Comparison of ENCODE assay signal across 15 mouse cellular contexts in the genomic region with DNA sequence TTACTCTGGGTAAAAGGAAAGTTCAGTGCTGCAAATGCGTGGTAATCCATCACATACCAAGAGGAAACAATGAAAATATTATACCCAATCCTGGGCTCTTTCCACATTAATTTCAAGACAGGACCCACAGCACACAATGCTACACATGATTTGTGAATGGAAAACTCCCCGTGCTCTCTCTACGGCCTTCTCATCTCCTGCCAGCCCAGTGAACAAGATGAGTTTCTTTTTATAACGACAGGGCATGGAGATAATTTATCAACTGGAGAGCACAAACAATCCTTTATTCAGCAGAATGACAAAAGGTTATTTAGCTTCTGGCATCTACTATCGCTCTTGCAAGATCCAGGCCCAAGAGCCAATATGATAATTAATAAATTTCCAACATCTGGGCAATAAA.
"Had no signal": no experiment of that assay in that cellular context is flagged by ENCODE, and none has a peak within 500 bp of the region (broad histone marks: within the 10 kb centered on the region; RNA-seq: fewer than 3 reads in every experiment).

No protein-coding gene starts in this region.

- H3K9ac ChIP-seq: limb, embryonic 15.5 days; liver, embryonic 12.5 days; lung, embryonic 14.5 days; midbrain, embryonic 12.5 days; neural tube, embryonic 15.5 days had no signal

- H3K4me2 ChIP-seq: limb, embryonic 15.5 days; liver, embryonic 12.5 days; lung, embryonic 14.5 days; midbrain, embryonic 12.5 days; neural tube, embryonic 15.5 days had no signal

- H3K27me3 ChIP-seq: limb, embryonic 15.5 days; liver, embryonic 12.5 days; megakaryocyte, embryonic 14.5 days; midbrain, embryonic 12.5 days; neural tube, embryonic 15.5 days had no signal

- H3K9me3 ChIP-seq: limb, embryonic 15.5 days; liver, embryonic 12.5 days; megakaryocyte, embryonic 14.5 days; midbrain, embryonic 12.5 days; neural tube, embryonic 15.5 days had no signal

- H3K4me1 ChIP-seq: limb, embryonic 15.5 days; liver, embryonic 12.5 days; megakaryocyte, embryonic 14.5 days; midbrain, embryonic 12.5 days; neural tube, embryonic 15.5 days had no signal

- H3K27ac ChIP-seq: limb, embryonic 15.5 days; liver, embryonic 12.5 days; macrophage; midbrain, embryonic 12.5 days; neural tube, embryonic 15.5 days had no signal

- H3K36me3 ChIP-seq: limb, embryonic 15.5 days; liver, embryonic 12.5 days; midbrain, embryonic 12.5 days; neural tube, embryonic 15.5 days had no signal

- ATAC-seq: intestine, embryonic 16.5 days; liver, embryonic 12.5 days; midbrain, embryonic 16.5 days had no signal

- DNase-seq: layer of hippocampus, adult 9-11 months; layer of hippocampus, postnatal 36 days; lung, embryonic 14.5 days; lung, postnatal 10 days; right cerebral cortex, adult 18-20 months; right cerebral cortex, postnatal 25 days; thymus, postnatal 4 days had no signal

- H3K4me3 ChIP-seq: limb, embryonic 15.5 days; liver, embryonic 12.5 days; megakaryocyte, embryonic 14.5 days; midbrain, embryonic 12.5 days; neural tube, embryonic 15.5 days had no signal
